Mouse (Mus musculus) limb, embryonic 12.5 days (tissue): ENCODE measurements around the gene Dnajc22. TPM values are rescaled to one million over a fixed set of nuclear protein-coding genes. Genes with fewer than 3 reads are reported as not detected.

Source experiments
- ATAC-seq: fragments of 200-750 bp; cut with Nextera tagmentation; 2 replicates; pipeline ENCODE4 v1.8.0; 2017; ENCODE audit warnings: low read depth, moderate TSS enrichment; ENCODE audit not compliant: insufficient number of reproducible peaks, insufficient read depth, low FRiP score, low TSS enrichment
- H3K27ac ChIP-seq: fragments of 300-500 bp; sonication (generic); 2 replicates; pipeline ENCODE4 v1.5.1; 2016; ENCODE audit warnings: mild to moderate bottlenecking, moderate library complexity
- H3K27me3 ChIP-seq: fragments of 300-500 bp; sonication (generic); 2 replicates; pipeline ENCODE4 v1.6.1; 2016; ENCODE audit warnings: mild to moderate bottlenecking, moderate library complexity
- H3K36me3 ChIP-seq: fragments of 300-500 bp; sonication (generic); 2 replicates; pipeline ENCODE4 v1.6.1; 2016; ENCODE audit warnings: mild to moderate bottlenecking, moderate library complexity
- H3K4me1 ChIP-seq: fragments of 300-500 bp; sonication (generic); replicated peaks from 2 replicates; pipeline ENCODE4 v1.6.1; 2016
- H3K4me2 ChIP-seq: fragments of 300-500 bp; sonication (generic); 2 replicates; pipeline ENCODE4 v1.6.1; 2016; ENCODE audit warnings: mild to moderate bottlenecking, moderate library complexity
- H3K4me3 ChIP-seq: fragments of 300-500 bp; sonication (generic); replicated peaks from 2 replicates; pipeline ENCODE4 v1.5.1; 2016; ENCODE audit warnings: mild to moderate bottlenecking
- H3K9ac ChIP-seq: fragments of 300-500 bp; sonication (generic); replicated peaks from 2 replicates; pipeline ENCODE4 v1.6.1; 2016; ENCODE audit warnings: mild to moderate bottlenecking, moderate library complexity
- H3K9me3 ChIP-seq: fragments of 300-500 bp; sonication (generic); 2 replicates; pipeline ENCODE4 v1.6.1; 2016; ENCODE audit warnings: mild to moderate bottlenecking, moderate library complexity
- WGBS: fragments of 180-500 bp; shearing (Covaris S2); methylation state at CpG from one replicate; pipeline ENCODE4 v1.1.7; 2016; 5-methylcytosine and 5-hydroxymethylcytosine counted together
- polyA plus RNA-seq: library from polyadenylated mRNA; unstranded; fragments of >200 nt; fragmentation: Nextera tagmentation; extraction: Ambion mirVana; gene quantifications from 2 replicates; pipeline ENCODE4 v1.2.1, GENCODE M21; 2016

Dnajc22 gene
- polyA plus RNA-seq, 1 experiment from 2014 or later, result 1.7 TPM

DNA sequence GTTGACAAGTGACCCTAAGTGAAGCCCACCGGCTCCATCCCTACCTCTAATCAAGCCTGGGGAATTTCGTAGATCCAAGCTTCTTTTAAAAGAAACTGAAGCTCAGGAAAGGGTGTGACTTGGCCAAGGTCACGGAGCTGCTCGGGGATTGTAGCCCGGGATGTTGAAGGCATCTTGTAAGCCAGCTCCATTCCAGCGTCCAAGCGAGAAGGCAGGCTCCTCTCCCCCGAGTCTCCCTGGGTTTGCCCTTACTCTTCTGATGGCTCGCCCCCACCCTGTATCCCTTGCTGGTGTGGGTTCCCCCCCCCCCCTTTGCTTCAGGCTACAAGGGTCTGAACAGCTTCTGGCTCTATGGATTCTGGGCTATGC is 5.5 kb downstream of the Dnajc22 start:
- no peak for ATAC-seq
- Histone ChIP-seq H3K27me3 (peaks cover 68% of the 10 kb centered on the region), H3K9ac (no peak overlapping the region; the same call in 1 of the 2 replicates), H3K36me3 (no peaks in the 10 kb centered on the region), H3K4me3 (peak overlapping the region; percentile 42), H3K4me2 (peak overlapping the region; percentile 74), H3K9me3 (no peaks in the 10 kb centered on the region), H3K4me1 (peaks cover 48% of the 10 kb centered on the region), H3K27ac (no peak overlapping the region)
- 1% methylated on average over 9 of the region's 9 CpGs for whole genome bisulfite sequencing

GRCm38 (mm10) chr15:99099139-99099556 is 6.2 kb downstream of the Dnajc22 start:
- WGBS, result under 1% methylated on average over 15 of the region's 15 CpGs
- H3K27me3 ChIP-seq, result peaks cover 62% of the 10 kb centered on the region
- H3K36me3 ChIP-seq, result no peaks in the 10 kb centered on the region
- no peaks in the 10 kb centered on the region for H3K9me3 ChIP-seq
- peak overlapping the region; percentile 74 for H3K4me2 ChIP-seq
- H3K4me3 ChIP-seq, result peak overlapping the region; percentile 42
- H3K4me1 ChIP-seq, result peaks cover 43% of the 10 kb centered on the region
- no peak overlapping the region for H3K27ac ChIP-seq
- ATAC-seq, result peak; percentile 57
- peak overlapping the region; percentile 38; the same call in 1 of the 2 replicates for H3K9ac ChIP-seq

DNA sequence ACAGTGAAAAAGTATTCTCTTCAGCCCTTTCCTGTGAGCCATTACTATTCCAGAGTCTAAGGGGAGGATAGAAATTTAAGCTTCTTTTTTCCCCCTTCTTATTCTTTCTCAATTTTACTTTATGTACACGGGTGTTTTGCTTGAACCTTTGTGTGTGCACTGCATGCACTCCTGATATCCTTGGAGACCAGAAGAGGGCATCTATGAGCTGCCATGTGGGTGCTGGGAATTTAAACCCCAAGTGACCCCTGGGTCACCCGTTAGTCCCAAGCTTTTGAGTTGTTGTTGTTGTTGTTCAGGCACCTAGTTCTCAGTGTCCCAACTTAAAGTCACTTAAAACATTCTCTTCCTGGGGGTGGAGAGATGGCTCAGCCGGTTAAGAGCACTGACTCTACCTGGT is 7.0 kb downstream of the Dnajc22 start:
- no peak overlapping the region for H3K4me3 ChIP-seq
- H3K9me3 ChIP-seq, result no peaks in the 10 kb centered on the region
- H3K27ac ChIP-seq, result no peak overlapping the region
- no peaks in the 10 kb centered on the region for H3K36me3 ChIP-seq
- peaks cover 55% of the 10 kb centered on the region for H3K27me3 ChIP-seq
- ATAC-seq, result no peak
- H3K9ac ChIP-seq, result no peak overlapping the region
- WGBS, result 56% methylated on average over 3 of the region's 3 CpGs
- H3K4me2 ChIP-seq, result no peak overlapping the region
- H3K4me1 ChIP-seq, result peaks cover 38% of the 10 kb centered on the region

GRCm38 (mm10) chr15:99105238-99105637 is 12.3 kb downstream of the Dnajc22 start:
- Histone ChIP-seq H3K9me3 (no peaks in the 10 kb centered on the region), H3K4me3 (no peak overlapping the region), H3K4me1 (no peaks in the 10 kb centered on the region), H3K4me2 (no peak overlapping the region), H3K27ac (no peak overlapping the region), H3K27me3 (0 out of 2 replicates have a peak, but pooled peaks cover 2% of the 10 kb centered on the region), H3K36me3 (no peaks in the 10 kb centered on the region), H3K9ac (no peak overlapping the region)
- no peak for ATAC-seq
- WGBS, result 48% methylated on average over 7 of the region's 7 CpGs

DNA sequence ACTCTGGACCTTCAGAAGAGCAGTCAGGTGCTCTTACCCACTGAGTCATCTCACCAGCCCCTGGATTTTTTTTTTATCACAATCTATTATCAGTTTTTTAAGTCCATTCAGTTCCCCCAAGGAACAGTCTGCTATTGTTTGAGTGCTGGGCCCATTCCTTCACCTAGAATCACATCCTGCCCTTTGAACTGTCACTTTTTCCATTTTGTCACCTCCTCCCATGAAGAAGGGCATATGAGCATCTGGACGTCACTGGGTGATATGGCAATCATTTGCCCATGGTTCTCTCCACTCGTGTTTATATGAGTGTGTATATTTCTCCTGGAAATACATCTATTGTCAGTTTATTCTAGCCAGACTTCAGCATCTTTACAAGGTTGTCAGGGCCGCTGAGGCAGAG is 14.9 kb downstream of the Dnajc22 start:
- H3K36me3 ChIP-seq, result no peaks in the 10 kb centered on the region
- no peak for ATAC-seq
- no peak overlapping the region for H3K4me2 ChIP-seq
- no peaks in the 10 kb centered on the region for H3K27me3 ChIP-seq
- no peaks in the 10 kb centered on the region for H3K4me1 ChIP-seq
- H3K9me3 ChIP-seq, result no peaks in the 10 kb centered on the region
- no peak overlapping the region for H3K4me3 ChIP-seq
- H3K9ac ChIP-seq, result no peak overlapping the region
- WGBS, result 83% methylated on average over 3 of the region's 3 CpGs
- H3K27ac ChIP-seq, result no peak overlapping the region

- H3K27ac ChIP-seq, result no peak overlapping the region
- no peaks in the 10 kb centered on the region for H3K36me3 ChIP-seq
- no peak overlapping the region for H3K4me2 ChIP-seq
- H3K27me3 ChIP-seq, result no peaks in the 10 kb centered on the region
- no peaks in the 10 kb centered on the region for H3K9me3 ChIP-seq
- H3K4me3 ChIP-seq, result no peak overlapping the region
- H3K9ac ChIP-seq, result no peak overlapping the region
- no peaks in the 10 kb centered on the region; the same call in 1 of the 2 replicates for H3K4me1 ChIP-seq
- ATAC-seq, result no peak
- WGBS, result 90% methylated on average over 3 of the region's 3 CpGs
These were observed 18.2 kb downstream of the Dnajc22 start for GRCm38 (mm10) chr15:99111139-99111538.

DNA sequence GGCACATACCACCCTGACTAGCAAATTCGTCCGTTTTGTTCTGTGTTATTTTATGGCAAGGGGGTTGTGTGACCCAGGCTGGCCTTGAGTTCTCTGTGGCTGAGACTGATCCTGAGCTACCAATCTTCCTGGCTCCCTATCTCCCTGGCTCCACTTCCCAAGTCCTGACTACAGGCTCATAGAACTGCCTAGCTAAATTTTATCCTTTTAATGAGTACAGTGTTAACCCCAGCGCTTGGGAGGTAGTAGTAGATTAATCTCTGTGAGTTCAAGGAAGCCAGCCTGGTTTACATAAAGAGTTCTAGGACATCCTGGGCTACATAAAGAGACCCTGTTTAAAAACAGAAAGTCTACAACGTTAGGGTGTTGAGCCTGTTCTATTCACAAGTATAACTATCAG is 18.8 kb downstream of the Dnajc22 start:
- H3K4me2 ChIP-seq, result no peak overlapping the region
- H3K27ac ChIP-seq, result no peak overlapping the region
- H3K27me3 ChIP-seq, result no peaks in the 10 kb centered on the region
- no peaks in the 10 kb centered on the region for H3K36me3 ChIP-seq
- ATAC-seq, result no peak
- H3K9ac ChIP-seq, result no peak overlapping the region
- no peak overlapping the region for H3K4me3 ChIP-seq
- no peaks in the 10 kb centered on the region for H3K9me3 ChIP-seq
- WGBS, result 51% methylated on average over 4 of the region's 4 CpGs
- peaks cover 4% of the 10 kb centered on the region; the same call in 1 of the 2 replicates for H3K4me1 ChIP-seq

GRCm38 (mm10) chr15:99112843-99113395 is 19.9 kb downstream of the Dnajc22 start:
- Histone ChIP-seq H3K4me2 (peak overlapping the region; percentile 33), H3K27ac (no peak overlapping the region), H3K9me3 (no peaks in the 10 kb centered on the region), H3K4me1 (peaks cover 5% of the 10 kb centered on the region; the same call in 1 of the 2 replicates), H3K36me3 (no peaks in the 10 kb centered on the region), H3K9ac (no peak overlapping the region), H3K4me3 (no peak overlapping the region), H3K27me3 (no peaks in the 10 kb centered on the region)
- 44% methylated on average over 11 of the region's 11 CpGs for WGBS
- no peak for ATAC-seq

DNA sequence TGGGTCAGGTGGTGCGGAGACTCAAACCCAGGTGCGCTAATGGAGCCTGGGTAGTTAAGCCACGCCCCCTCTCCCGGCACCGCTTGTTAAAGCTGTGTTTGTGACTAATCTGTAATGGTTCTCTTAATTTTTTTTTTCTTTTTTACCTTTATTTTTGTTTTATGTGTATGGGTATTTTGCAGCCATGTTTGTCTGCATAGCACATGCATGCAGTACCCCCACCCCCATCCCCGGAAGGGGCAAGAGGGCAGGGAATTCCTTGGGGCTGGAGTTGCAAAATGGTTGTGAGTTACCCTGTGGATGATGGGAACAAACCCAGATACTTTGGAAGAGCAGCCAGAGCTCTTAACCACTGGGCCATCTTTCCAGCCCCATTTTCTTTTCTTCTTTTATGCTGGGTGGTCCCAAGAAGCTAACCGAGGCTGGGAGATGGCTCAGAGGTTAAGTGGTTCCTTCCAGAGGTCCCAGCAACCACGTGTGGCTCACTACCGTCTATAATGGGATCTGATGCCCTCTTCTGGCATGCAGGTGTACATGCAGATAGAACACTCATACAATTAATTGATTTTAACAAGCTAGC is 20.5 kb downstream of the Dnajc22 start:
- peak overlapping the region; percentile 33 for H3K4me2 ChIP-seq
- no peaks in the 10 kb centered on the region for H3K9me3 ChIP-seq
- H3K4me1 ChIP-seq, result peaks cover 5% of the 10 kb centered on the region; the same call in 1 of the 2 replicates
- no peak overlapping the region for H3K9ac ChIP-seq
- no peaks in the 10 kb centered on the region for H3K36me3 ChIP-seq
- no peaks in the 10 kb centered on the region for H3K27me3 ChIP-seq
- 6% methylated on average over 9 of the region's 9 CpGs for WGBS
- ATAC-seq, result no peak
- no peak overlapping the region for H3K27ac ChIP-seq
- no peak overlapping the region for H3K4me3 ChIP-seq

GRCm38 (mm10) chr15:99114312-99115064 is 21.5 kb downstream of the Dnajc22 start:
- Histone ChIP-seq H3K9ac (no peak overlapping the region), H3K4me1 (peaks cover 5% of the 10 kb centered on the region; the same call in 1 of the 2 replicates), H3K36me3 (no peaks in the 10 kb centered on the region), H3K4me3 (no peak overlapping the region), H3K9me3 (no peaks in the 10 kb centered on the region), H3K27ac (no peak overlapping the region), H3K4me2 (no peak overlapping the region), H3K27me3 (no peaks in the 10 kb centered on the region)
- no peak for ATAC-seq
- 62% methylated on average over 13 of the region's 14 CpGs for WGBS

GRCm38 (mm10) chr15:99115065-99115423 is 22.1 kb downstream of the Dnajc22 start:
- Histone ChIP-seq H3K9me3 (no peaks in the 10 kb centered on the region), H3K4me1 (peaks cover 5% of the 10 kb centered on the region; the same call in 1 of the 2 replicates), H3K27me3 (no peaks in the 10 kb centered on the region), H3K36me3 (no peaks in the 10 kb centered on the region), H3K27ac (no peak overlapping the region), H3K4me2 (no peak overlapping the region), H3K9ac (no peak overlapping the region), H3K4me3 (no peak overlapping the region)
- WGBS, result 87% methylated on average over 7 of the region's 7 CpGs
- ATAC-seq, result no peak
